Mouse (Mus musculus) embryonic stem cell, embryonic (primary cell): ENCODE results near the gene Orai2.
"Not testable (repeated sequence)": the region's sequence is repeated elsewhere in the genome, so short reads cannot be mapped to it uniquely, and the experiment has no call there.

Experiments used
- CTCF ChIA-PET, 4 experiments: fragments of 300-600 bp in 2 of 4; fragments of 350-600 bp in 2 of 4; sonication (Branson Sonifier 250); formaldehyde crosslinking; loops; one replicate each; lab custom pipeline; 2022; ENCODE audit warnings: inconsistent platforms in 2 of 4; lab: Charles Lee
- POLR2A ChIA-PET, 4 experiments: fragments of 300-600 bp in 2 of 4; fragments of 350-600 bp in 2 of 4; sonication (Branson Sonifier 250); formaldehyde crosslinking; loops; one replicate each; lab custom pipeline; 2022; ENCODE audit warnings: antibody characterized with exemption in 4 of 4, inconsistent platforms in 1 of 4; lab: Charles Lee

The Orai2 gene

GRCm38 (mm10) chr5:136160084-136160483 is 10.4 kb downstream of the Orai2 start:
- CTCF ChIA-PET, POLR2A ChIA-PET: not testable (repeated sequence)

GRCm38 (mm10) chr5:136155399-136155798 is 15.1 kb downstream of the Orai2 start:
- ChIA-PET CTCF (interaction anchor here in 1 of 4 experiments (0.6 kb wide), 1 partner anchor 161 kb away, joined by 5 read pairs; the partner anchor contains the start of gene Dtx2), POLR2A (no interaction called here)

GRCm38 (mm10) chr5:136152365-136152764 is 18.1 kb downstream of the Orai2 start:
- POLR2A ChIA-PET: interaction anchor here in 1 of 4 experiments (1.5 kb wide), 1 partner anchor 27 kb away, joined by 4 read pairs; no protein-coding TSS in a partner anchor
- CTCF ChIA-PET: interaction anchor here in 2 of 4 experiments (0.7 to 1.0 kb wide), 5 partner anchors 10 to 100 kb away, joined by 3 to 4 read pairs (median 3); no protein-coding TSS in a partner anchor

- POLR2A ChIA-PET: interaction anchor here in 2 of 4 experiments (0.6 kb wide), 2 partner anchors 50 to 298 kb away, joined by 3 read pairs; no protein-coding TSS in a partner anchor
- CTCF ChIA-PET: not testable (repeated sequence)
These were observed 21.4 kb downstream of the Orai2 start for GRCm38 (mm10) chr5:136149134-136149576.

- ChIA-PET POLR2A (interaction anchor here in 1 of 4 experiments (0.6 kb wide), 1 partner anchor 82 kb away, joined by 4 read pairs; no protein-coding TSS in a partner anchor), CTCF (interaction anchor here in 1 of 4 experiments (0.6 to 1.4 kb wide), 2 partner anchors 39 to 172 kb away, joined by 3 to 5 read pairs; no protein-coding TSS in a partner anchor)
These were observed 22.8 kb downstream of the Orai2 start for GRCm38 (mm10) chr5:136147704-136148103.

- ChIA-PET POLR2A (interaction anchor here in 1 of 4 experiments (1.0 kb wide), 1 partner anchor 59 kb away, joined by 3 read pairs; no protein-coding TSS in a partner anchor), CTCF (interaction anchor here in 1 of 4 experiments (0.6 to 1.4 kb wide), 3 partner anchors 33 to 165 kb away, joined by 3 to 5 read pairs (median 3); no protein-coding TSS in a partner anchor)
These were observed 23.6 kb downstream of the Orai2 start for GRCm38 (mm10) chr5:136146936-136147335.

GRCm38 (mm10) chr5:136144606-136145430 is 25.7 kb downstream of the Orai2 start:
- ChIA-PET CTCF (interaction anchor here in 2 of 4 experiments (0.6 to 0.8 kb wide), 2 partner anchors 23 to 440 kb away, joined by 3 to 5 read pairs; no protein-coding TSS in a partner anchor), POLR2A (interaction anchor here in 2 of 4 experiments (0.5 to 0.9 kb wide), 3 partner anchors 23 to 39 kb away, joined by 3 to 6 read pairs (median 3); no protein-coding TSS in a partner anchor)

- CTCF ChIA-PET: interaction anchor here in 1 of 4 experiments (0.9 kb wide), 1 partner anchor 110 kb away, joined by 3 read pairs; no protein-coding TSS in a partner anchor
- POLR2A ChIA-PET: interaction anchor here in 1 of 4 experiments (0.8 kb wide), 1 partner anchor 26 kb away, joined by 3 read pairs; no protein-coding TSS in a partner anchor
These were observed 27.3 kb downstream of the Orai2 start for GRCm38 (mm10) chr5:136143161-136143755.

GRCm38 (mm10) chr5:136142746-136143145 is 27.8 kb downstream of the Orai2 start:
- POLR2A ChIA-PET: interaction anchor here in 1 of 4 experiments (0.8 to 1.3 kb wide), 2 partner anchors 26 to 40 kb away, joined by 3 read pairs; no protein-coding TSS in a partner anchor
- CTCF ChIA-PET: no interaction called here

- ChIA-PET POLR2A (interaction anchor here in 2 of 4 experiments (0.5 to 1.5 kb wide), 4 partner anchors 12 to 132 kb away, joined by 3 to 5 read pairs (median 4); partner anchors contain the start of gene Orai2 (in 1 of the 2)), CTCF (interaction anchor here in 3 of 4 experiments (0.6 to 1.1 kb wide), 5 partner anchors 24 to 326 kb away, joined by 3 to 4 read pairs (median 3); no protein-coding TSS in a partner anchor)
These were observed 30.4 kb downstream of the Orai2 start for GRCm38 (mm10) chr5:136140057-136140482.

GRCm38 (mm10) chr5:136139393-136139792 is 31.1 kb downstream of the Orai2 start:
- CTCF ChIA-PET: interaction anchor here in 3 of 4 experiments (0.5 to 1.0 kb wide), 7 partner anchors 9 to 130 kb away, joined by 3 to 13 read pairs (median 3); partner anchors contain the start of gene Sh2b2 (in 1 of the 3)
- POLR2A ChIA-PET: interaction anchor here in 1 of 4 experiments (0.6 to 1.5 kb wide), 3 partner anchors 31 to 311 kb away, joined by 3 to 4 read pairs (median 4); partner anchors contain the start of gene Orai2

- CTCF ChIA-PET: interaction anchor here (0.5 to 1.7 kb wide), 24 partner anchors 16 to 733 kb away, joined by 3 to 6 read pairs (median 4); no protein-coding TSS in a partner anchor
- POLR2A ChIA-PET: interaction anchor here in 2 of 4 experiments (0.9 to 1.9 kb wide), 9 partner anchors 13 to 360 kb away, joined by 3 to 7 read pairs (median 3); partner anchors contain the start of genes Polr2j (in 2 of the 2), Mdh2 (in 1 of the 2), Prkrip1 (in 1 of the 2) and Styxl1 (in 1 of the 2)
These were observed 32.7 kb downstream of the Orai2 start for GRCm38 (mm10) chr5:136137658-136138274.

GRCm38 (mm10) chr5:136136292-136136990 is 34.1 kb downstream of the Orai2 start:
- ChIA-PET POLR2A (interaction anchor here in 3 of 4 experiments (0.5 to 2.8 kb wide), 9 partner anchors 12 to 1086 kb away, joined by 3 to 8 read pairs (median 3); partner anchors contain the start of genes Polr2j (in 1 of the 3) and Prkrip1 (in 1 of the 3)), CTCF (interaction anchor here in 3 of 4 experiments (0.6 to 1.7 kb wide), 15 partner anchors 32 to 337 kb away, joined by 3 to 6 read pairs (median 4); no protein-coding TSS in a partner anchor)

GRCm38 (mm10) chr5:136135571-136136291 is 34.8 kb downstream of the Orai2 start, which contains the start of the genes Lrwd1 and Alkbh4:
TSS of gene Lrwd1 (minus strand) at chr5:136136074.
TSS of gene Alkbh4 (plus strand) at chr5:136136146.
- ChIA-PET CTCF (interaction anchor here in 3 of 4 experiments (0.6 to 1.7 kb wide), 7 partner anchors 33 to 258 kb away, joined by 3 to 6 read pairs (median 4); no protein-coding TSS in a partner anchor), POLR2A (interaction anchor here in 3 of 4 experiments (0.6 to 2.8 kb wide), 7 partner anchors 12 to 263 kb away, joined by 3 to 11 read pairs (median 7); partner anchors contain the start of genes Polr2j (in 2 of the 3) and Ywhag (in 1 of the 3))

- ChIA-PET POLR2A (interaction anchor here in 3 of 4 experiments (0.6 to 3.0 kb wide), 10 partner anchors 8 to 479 kb away, joined by 3 to 11 read pairs (median 3); partner anchors contain the start of genes Alkbh4 (in 1 of the 3) and Lrwd1 (in 1 of the 3)), CTCF (interaction anchor here in 3 of 4 experiments (0.6 to 1.8 kb wide), 10 partner anchors 15 to 846 kb away, joined by 3 to 6 read pairs (median 4); no protein-coding TSS in a partner anchor)
These were observed 48.3 kb downstream of the Orai2 start for GRCm38 (mm10) chr5:136122165-136122564.
